Mouse (Mus musculus) limb, embryonic 11.5 days (tissue): ENCODE measurements at regions not wholly inside any gene's neighbourhood (a gene's known extent, or its start where the extent isn't known, plus 50 kb on each side); places are given as distances from the start of the nearest gene placed in this dataset.
A peak's percentile ranks its signal among the peaks of the same experiment; 100 is the strongest.

ENCODE experiments used
- ATAC-seq: fragments of 200-750 bp; cut with Nextera tagmentation; 2 replicates; pipeline ENCODE4 v1.8.0; 2017; ENCODE audit warnings: low read depth; ENCODE audit not compliant: insufficient number of reproducible peaks, low FRiP score, low TSS enrichment
- DNase-seq: peaks from one replicate; pipeline ENCODE4 v3.0.0-alpha.2; 2015; ENCODE audit warnings: low spot score
- H3K27ac ChIP-seq: fragments of 300-500 bp; sonication (generic); replicated peaks from 2 replicates; pipeline ENCODE4 v1.5.1; 2014; ENCODE audit warnings: low read depth, mild to moderate bottlenecking, low read length
- H3K27me3 ChIP-seq: fragments of 300-500 bp; sonication (generic); 2 replicates; pipeline ENCODE4 v1.6.1; 2014; ENCODE audit warnings: mild to moderate bottlenecking, low read length, mixed read lengths; ENCODE audit not compliant: control insufficient read depth, insufficient read depth
- H3K36me3 ChIP-seq: fragments of 300-500 bp; sonication (generic); 2 replicates; pipeline ENCODE4 v1.6.1; 2014; ENCODE audit warnings: mild to moderate bottlenecking, low read length, moderate library complexity, mixed read lengths; ENCODE audit not compliant: control insufficient read depth, insufficient read depth
- H3K4me1 ChIP-seq: fragments of 300-500 bp; sonication (generic); 2 replicates; pipeline ENCODE4 v1.6.1; 2014; ENCODE audit warnings: low read length, mixed read lengths; ENCODE audit not compliant: control insufficient read depth, insufficient read depth
- H3K4me2 ChIP-seq: fragments of 300-500 bp; sonication (generic); 2 replicates; pipeline ENCODE4 v1.6.1; 2014; ENCODE audit warnings: low read depth, mild to moderate bottlenecking, moderate library complexity; ENCODE audit not compliant: severe bottlenecking
- H3K4me3 ChIP-seq: fragments of 300-500 bp; sonication (generic); 2 replicates; pipeline ENCODE4 v1.5.1; 2014; ENCODE audit warnings: low read depth, low read length
- H3K9ac ChIP-seq: fragments of 300-500 bp; sonication (generic); 2 replicates; pipeline ENCODE4 v1.6.1; 2014; ENCODE audit warnings: mild to moderate bottlenecking, low read length
- H3K9me3 ChIP-seq: fragments of 300-500 bp; sonication (generic); 2 replicates; pipeline ENCODE4 v1.6.1; 2016; ENCODE audit warnings: low read length; ENCODE audit not compliant: control insufficient read depth
- WGBS: fragments of 180-500 bp; shearing (Covaris S2); extraction: QIAGEN DNeasy Blood & Tissue Kit; methylation state at CpG from one replicate; pipeline ENCODE4 v1.1.7; 2014; 5-methylcytosine and 5-hydroxymethylcytosine counted together

DNA sequence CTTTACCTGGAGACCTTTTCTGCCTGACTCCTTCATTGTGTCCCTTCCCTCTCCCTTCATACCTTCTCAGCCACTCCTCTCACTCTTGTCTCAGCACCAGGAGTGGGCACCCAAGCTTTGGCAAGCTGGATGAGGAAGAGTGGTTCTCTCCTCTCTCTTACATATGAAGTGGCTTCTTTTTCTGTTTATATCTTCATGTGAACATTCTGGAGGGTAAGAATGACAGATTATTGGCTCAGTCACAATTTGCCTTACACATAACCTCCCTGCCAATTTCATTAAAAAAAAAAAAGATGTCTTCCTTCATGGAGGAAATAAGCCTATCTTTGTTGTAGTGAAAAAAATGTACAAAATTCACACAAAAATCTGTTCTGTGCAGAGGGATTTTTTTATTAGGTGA, 513.8 kb downstream of the Plcl1 start:
- Histone ChIP-seq H3K4me1 (no peaks in the 10 kb centered on the region), H3K27ac (no peak overlapping the region), H3K9ac (no peak overlapping the region), H3K9me3 (no peaks in the 10 kb centered on the region), H3K4me2 (no peak overlapping the region), H3K4me3 (no peak overlapping the region), H3K27me3 (no peaks in the 10 kb centered on the region), H3K36me3 (no peaks in the 10 kb centered on the region)
- ATAC-seq (no peak), DNase-seq (no peak)

DNA sequence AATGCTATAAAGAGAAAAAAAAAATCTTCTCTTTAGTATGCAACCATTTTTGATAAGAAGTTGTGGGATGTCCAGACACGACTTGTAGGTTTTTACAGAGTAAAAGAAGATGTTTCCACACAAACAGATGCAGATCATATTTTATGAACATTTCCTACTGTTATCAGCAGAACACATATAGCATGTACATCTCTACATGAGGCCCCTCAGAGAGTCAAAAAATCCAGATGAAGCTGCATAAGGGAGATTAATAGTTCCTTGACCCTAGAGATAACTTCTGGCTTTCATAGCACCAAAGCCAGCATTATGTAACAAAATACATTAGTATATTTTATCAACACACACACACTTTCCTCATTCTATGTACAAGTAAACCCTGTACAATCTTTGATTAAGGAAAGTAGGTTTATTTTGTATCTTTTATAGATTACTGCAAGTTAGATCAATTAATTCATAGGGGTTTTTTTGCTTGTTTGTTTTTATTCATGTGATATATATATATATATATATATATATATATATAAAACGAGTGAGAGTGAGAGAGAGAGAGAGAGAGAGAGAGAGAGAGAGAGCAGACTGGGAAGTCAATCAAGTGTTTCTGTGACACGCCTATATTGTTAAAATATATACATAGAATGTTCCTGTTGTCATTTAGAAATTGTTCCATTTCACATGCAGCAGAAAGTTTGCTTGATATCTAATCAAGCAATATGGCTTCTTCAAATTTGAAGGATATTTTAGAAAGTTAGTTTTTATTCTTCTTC, 541.2 kb downstream of the Plcl1 start:
- Histone ChIP-seq H3K27ac (no peak overlapping the region), H3K4me1 (no peaks in the 10 kb centered on the region), H3K9me3 (no peaks in the 10 kb centered on the region), H3K27me3 (no peaks in the 10 kb centered on the region), H3K36me3 (no peaks in the 10 kb centered on the region), H3K9ac (no peak overlapping the region), H3K4me3 (no peak overlapping the region), H3K4me2 (no peak overlapping the region)
- WGBS: 77% methylated on average over 3 of the region's 3 CpGs
- DNase-seq (no peak), ATAC-seq (no peak)

DNA sequence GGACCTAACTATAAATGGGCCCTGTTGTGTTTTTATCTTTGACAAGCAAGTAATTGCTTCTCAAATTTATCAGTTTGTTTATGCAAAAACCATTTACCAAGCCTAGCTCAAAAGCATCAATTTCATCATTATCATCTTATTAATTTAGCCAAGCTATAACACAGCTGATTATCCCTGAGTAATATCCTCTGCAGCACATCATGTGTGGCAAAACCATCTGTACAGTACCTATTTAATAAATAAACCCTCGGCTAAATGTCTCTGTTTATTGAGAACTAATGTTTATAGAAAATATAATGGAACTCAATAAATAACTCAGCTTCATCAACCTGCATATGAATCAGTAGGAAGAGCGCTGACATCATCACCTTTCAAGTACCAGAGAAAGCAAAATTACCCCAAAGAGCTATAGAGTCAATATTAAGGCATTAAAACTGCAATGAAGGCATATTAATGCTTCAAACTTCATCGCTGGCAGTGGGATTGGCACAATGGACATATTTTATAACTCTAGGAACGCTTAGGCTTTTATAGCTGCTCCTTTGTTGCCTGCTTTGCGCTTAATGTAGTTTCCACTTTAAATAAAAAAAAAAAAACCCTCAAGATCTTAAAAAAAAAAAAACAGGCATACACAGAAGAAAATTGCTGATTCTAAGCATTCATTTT, 542.0 kb downstream of the Plcl1 start:
- H3K9me3 ChIP-seq: no peaks in the 10 kb centered on the region
- ATAC-seq (no peak), DNase-seq (no peak)
- 85% methylated on average over 5 of the region's 5 CpGs for WGBS
- H3K4me1 ChIP-seq: no peaks in the 10 kb centered on the region
- no peak overlapping the region for H3K27ac ChIP-seq
- no peak overlapping the region for H3K4me3 ChIP-seq
- H3K27me3 ChIP-seq: no peaks in the 10 kb centered on the region
- H3K9ac ChIP-seq: no peak overlapping the region
- no peaks in the 10 kb centered on the region for H3K36me3 ChIP-seq
- no peak overlapping the region for H3K4me2 ChIP-seq

DNA sequence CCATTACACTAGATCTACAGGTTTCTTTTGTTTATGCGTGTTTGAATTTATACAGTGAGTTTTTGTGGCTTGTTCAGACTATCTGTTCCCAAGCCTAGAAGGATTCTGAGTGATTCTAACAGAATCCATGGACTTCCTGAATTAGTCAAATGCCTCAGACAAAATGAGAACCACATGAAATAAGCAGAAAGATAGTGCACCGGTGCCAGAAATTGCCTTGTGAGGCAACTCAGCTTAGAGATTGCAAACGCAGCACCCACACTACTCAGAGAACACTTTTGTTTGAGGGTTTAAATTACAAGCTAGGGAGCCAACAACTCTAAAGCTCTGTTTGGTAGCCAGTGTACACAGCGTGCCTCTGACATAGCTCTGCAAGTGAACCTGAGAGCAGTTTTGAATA, 543.9 kb downstream of the Plcl1 start:
- ATAC-seq: no peak
- no peak overlapping the region for H3K4me2 ChIP-seq
- 89% methylated on average over 4 of the region's 4 CpGs for WGBS
- no peaks in the 10 kb centered on the region for H3K4me1 ChIP-seq
- no peaks in the 10 kb centered on the region for H3K27me3 ChIP-seq
- H3K9me3 ChIP-seq: no peaks in the 10 kb centered on the region
- H3K27ac ChIP-seq: no peak overlapping the region
- no peak overlapping the region for H3K9ac ChIP-seq
- no peaks in the 10 kb centered on the region for H3K36me3 ChIP-seq
- no peak for DNase-seq
- H3K4me3 ChIP-seq: no peak overlapping the region

DNA sequence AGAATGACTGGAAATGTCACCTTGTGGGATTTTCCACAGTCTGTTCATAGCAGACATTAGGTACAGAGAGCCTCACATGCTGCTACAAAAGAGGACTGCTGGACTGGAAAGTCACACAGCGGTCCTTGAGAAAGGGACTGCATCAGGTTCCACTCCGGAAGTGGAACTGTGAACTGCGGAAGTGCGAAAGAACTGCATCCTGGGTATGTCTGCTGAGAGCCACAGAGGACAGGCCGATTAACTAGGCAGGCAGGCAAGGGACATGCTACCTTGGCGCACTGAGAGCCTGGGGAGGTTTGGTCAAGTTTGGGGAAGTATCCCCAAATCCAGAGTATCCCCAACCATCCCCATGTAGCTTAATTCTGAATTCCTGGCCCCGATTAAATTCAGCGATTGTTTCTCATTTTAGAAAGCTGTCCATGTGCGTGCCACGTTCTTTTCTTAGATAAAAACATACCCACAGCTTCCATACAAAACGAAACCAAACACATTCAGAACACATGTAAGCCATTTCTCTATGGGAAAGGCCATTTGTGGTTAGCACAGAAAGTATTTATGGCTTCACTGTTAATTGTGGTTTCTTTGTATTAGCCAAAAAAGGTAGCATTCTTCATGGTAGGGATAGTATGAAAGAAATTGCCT, 552.2 kb downstream of the Plcl1 start:
- Histone ChIP-seq H3K4me3 (no peak overlapping the region), H3K9me3 (no peaks in the 10 kb centered on the region), H3K9ac (no peak overlapping the region), H3K27me3 (no peaks in the 10 kb centered on the region), H3K4me2 (no peak overlapping the region), H3K4me1 (no peaks in the 10 kb centered on the region), H3K36me3 (no peaks in the 10 kb centered on the region), H3K27ac (no peak overlapping the region)
- ATAC-seq (no peak), DNase-seq (no peak)
- 82% methylated on average over 11 of the region's 11 CpGs for WGBS

DNA sequence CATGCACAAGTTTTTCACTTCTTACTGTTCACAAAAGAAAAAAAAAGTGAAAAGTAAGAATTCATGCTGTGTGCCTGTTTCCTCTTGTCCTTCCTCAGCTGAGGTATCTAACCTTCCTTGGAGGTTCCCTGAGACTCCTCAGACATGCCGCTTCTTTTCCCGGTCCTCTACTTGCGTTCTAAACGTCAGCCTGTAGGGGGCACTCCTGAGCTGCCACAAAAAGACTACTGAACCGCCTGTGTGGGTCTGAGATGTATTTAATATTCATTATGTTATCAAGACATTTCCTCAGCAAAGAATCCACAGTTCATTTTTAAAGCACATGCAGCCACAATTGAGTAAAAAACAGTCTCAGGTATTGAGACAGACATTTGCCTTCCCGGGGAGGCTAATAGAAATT, 554.6 kb downstream of the Plcl1 start:
- Histone ChIP-seq H3K4me3 (no peak overlapping the region), H3K9me3 (no peaks in the 10 kb centered on the region), H3K9ac (no peak overlapping the region), H3K27me3 (no peaks in the 10 kb centered on the region), H3K4me1 (no peaks in the 10 kb centered on the region), H3K4me2 (no peak overlapping the region), H3K27ac (no peak overlapping the region), H3K36me3 (no peaks in the 10 kb centered on the region)
- DNase-seq (peak; percentile 86), ATAC-seq (no peak)
- WGBS: 19% methylated on average over 6 of the region's 6 CpGs

DNA sequence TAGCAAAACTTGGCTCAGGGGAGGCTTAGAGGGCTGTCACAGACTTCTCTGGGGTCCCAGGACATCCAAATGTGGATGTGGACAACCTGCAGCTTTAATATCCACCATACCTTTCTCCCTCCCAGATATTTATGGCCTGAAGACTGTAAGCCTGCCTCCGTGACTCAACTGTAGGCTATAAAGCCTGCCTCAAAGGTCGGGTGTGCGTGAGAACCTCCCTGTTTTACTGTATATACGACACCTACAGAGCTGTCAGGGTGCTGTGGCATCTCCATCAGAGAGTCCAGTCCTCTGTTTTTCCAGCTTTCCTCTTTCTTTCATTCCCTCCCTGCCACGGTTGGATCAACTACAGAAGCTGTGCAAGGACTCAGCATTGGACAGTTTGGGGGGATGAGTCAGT, 558.1 kb downstream of the Plcl1 start:
- Histone ChIP-seq H3K4me2 (no peak overlapping the region), H3K36me3 (no peaks in the 10 kb centered on the region), H3K9me3 (no peaks in the 10 kb centered on the region), H3K4me3 (no peak overlapping the region), H3K27me3 (no peaks in the 10 kb centered on the region), H3K4me1 (no peaks in the 10 kb centered on the region), H3K9ac (no peak overlapping the region), H3K27ac (no peak overlapping the region)
- DNase-seq (no peak), ATAC-seq (no peak)
- WGBS: 61% methylated on average over 5 of the region's 5 CpGs

DNA sequence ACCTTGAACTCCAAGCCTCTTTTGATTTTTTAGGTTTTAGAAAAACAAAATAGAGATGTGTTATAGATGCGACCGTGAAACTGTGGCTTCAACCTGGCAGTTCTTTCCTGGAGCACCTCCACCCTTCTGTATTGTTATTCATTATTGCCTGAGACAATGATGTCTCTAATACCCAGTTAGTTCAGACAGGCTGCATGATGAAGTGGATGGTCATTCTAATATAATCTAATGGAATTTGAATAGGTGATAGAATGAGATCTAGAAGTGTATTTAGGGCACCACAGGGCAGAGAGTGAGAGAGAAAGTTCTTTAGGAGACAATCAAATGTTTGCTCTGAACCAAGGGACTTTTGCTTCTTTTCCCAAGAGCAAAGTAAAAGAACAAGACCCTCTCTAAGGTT, 560.6 kb downstream of the Plcl1 start:
- Histone ChIP-seq H3K27ac (no peak overlapping the region), H3K36me3 (no peaks in the 10 kb centered on the region), H3K9me3 (no peaks in the 10 kb centered on the region), H3K27me3 (no peaks in the 10 kb centered on the region), H3K4me3 (no peak overlapping the region), H3K4me2 (no peak overlapping the region), H3K9ac (no peak overlapping the region), H3K4me1 (no peaks in the 10 kb centered on the region)
- ATAC-seq: no peak
- no peak for DNase-seq
- WGBS: 93% methylated on average over 2 of the region's 2 CpGs
